Mouse (Mus musculus) forebrain, embryonic 14.5 days (tissue): ENCODE data around the gene Cyp2d11. TPM values are rescaled to one million over a fixed set of nuclear protein-coding genes. Genes with fewer than 3 reads are reported as not detected.
A peak's percentile ranks its signal among the peaks of the same experiment; 100 is the strongest.

Experiments used
- ATAC-seq: fragments of 200-750 bp; cut with Nextera tagmentation; 2 replicates; pipeline ENCODE4 v1.8.0; 2017; ENCODE audit warnings: mild to moderate bottlenecking, moderate library complexity
- DNase-seq: peaks from one replicate; pipeline ENCODE4 v3.0.0-alpha.2; 2015; ENCODE audit warnings: low spot score
- H3K27ac ChIP-seq: fragments of 300-500 bp; sonication (generic); 2 replicates; pipeline ENCODE4 v1.5.1; 2014; ENCODE audit warnings: low read depth, mild to moderate bottlenecking, control low read depth, low read length, moderate library complexity
- H3K27me3 ChIP-seq: fragments of 300-500 bp; sonication (generic); replicated peaks from 2 replicates; pipeline ENCODE4 v1.6.1; 2014; ENCODE audit warnings: low read length, control low read depth, mixed read lengths; ENCODE audit not compliant: control insufficient read depth, insufficient read depth
- H3K36me3 ChIP-seq: fragments of 300-500 bp; sonication (generic); 2 replicates; pipeline ENCODE4 v1.6.1; 2014; ENCODE audit warnings: low read length, control low read depth; ENCODE audit not compliant: control insufficient read depth, insufficient read depth
- H3K4me1 ChIP-seq: fragments of 300-500 bp; sonication (generic); 2 replicates; pipeline ENCODE4 v1.6.1; 2014; ENCODE audit warnings: antibody characterized with exemption, low read length, control low read depth; ENCODE audit not compliant: control insufficient read depth, insufficient read depth
- H3K4me2 ChIP-seq: fragments of 300-500 bp; sonication (generic); 2 replicates; pipeline ENCODE4 v1.6.1; 2014; ENCODE audit warnings: mild to moderate bottlenecking, control low read depth, low read length
- H3K4me3 ChIP-seq: fragments of 300-500 bp; sonication (generic); 2 replicates; pipeline ENCODE4 v1.5.1; 2014; ENCODE audit warnings: low read depth, low read length, control low read depth
- H3K9ac ChIP-seq: fragments of 300-500 bp; sonication (generic); 2 replicates; pipeline ENCODE4 v1.6.1; 2014; ENCODE audit warnings: mild to moderate bottlenecking, low read length, control low read depth, moderate library complexity
- H3K9me3 ChIP-seq: fragments of 300-500 bp; sonication (generic); replicated peaks from 2 replicates; pipeline ENCODE4 v1.6.1; 2016; ENCODE audit warnings: low read length, control low read depth, mixed read lengths; ENCODE audit not compliant: control insufficient read depth
- WGBS: fragments of 180-500 bp; shearing (Covaris S2); extraction: QIAGEN DNeasy Blood & Tissue Kit; methylation state at CpG from one replicate; pipeline ENCODE4 v1.1.7; 2014; 5-methylcytosine and 5-hydroxymethylcytosine counted together
- polyA plus RNA-seq: library from polyadenylated mRNA; unstranded; fragments of >200 nt; fragmentation: Nextera tagmentation; extraction: Ambion mirVana; gene quantifications from 2 replicates; pipeline ENCODE4 v1.2.1, GENCODE M21; 2014

Gene Cyp2d11
- polyA plus RNA-seq, 1 experiment from 2014 or later: not detected

DNA sequence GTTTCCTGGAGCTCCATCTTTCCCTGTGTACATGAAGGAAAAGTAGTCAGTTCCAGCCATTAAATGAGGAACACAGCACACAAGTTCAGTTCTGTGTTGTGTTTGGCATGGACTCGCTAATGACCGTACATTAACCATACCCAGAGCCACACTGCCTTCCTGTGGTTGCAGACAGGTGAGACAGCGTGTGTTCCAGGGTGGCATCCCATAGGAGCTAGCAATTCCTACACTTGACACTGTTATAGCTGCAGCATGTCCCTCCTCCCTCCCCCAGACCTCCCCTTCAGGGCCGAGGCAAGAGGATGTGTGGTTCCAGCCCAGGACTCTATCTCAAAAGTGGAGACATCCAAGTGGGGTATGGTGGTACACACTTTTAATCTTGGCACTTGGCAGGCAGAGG lies 43.5 kb downstream of the Cyp2d11 start:
- H3K4me1 ChIP-seq: peaks cover 19% of the 10 kb centered on the region
- H3K9ac ChIP-seq: no peak overlapping the region
- no peak overlapping the region for H3K4me3 ChIP-seq
- H3K27ac ChIP-seq: no peak overlapping the region
- H3K27me3 ChIP-seq: no peaks in the 10 kb centered on the region
- no peaks in the 10 kb centered on the region for H3K9me3 ChIP-seq
- WGBS: 93% methylated on average over 4 of the region's 4 CpGs
- no peak overlapping the region for H3K4me2 ChIP-seq
- ATAC-seq (no peak), DNase-seq (no peak)
- H3K36me3 ChIP-seq: peaks cover 37% of the 10 kb centered on the region

DNA sequence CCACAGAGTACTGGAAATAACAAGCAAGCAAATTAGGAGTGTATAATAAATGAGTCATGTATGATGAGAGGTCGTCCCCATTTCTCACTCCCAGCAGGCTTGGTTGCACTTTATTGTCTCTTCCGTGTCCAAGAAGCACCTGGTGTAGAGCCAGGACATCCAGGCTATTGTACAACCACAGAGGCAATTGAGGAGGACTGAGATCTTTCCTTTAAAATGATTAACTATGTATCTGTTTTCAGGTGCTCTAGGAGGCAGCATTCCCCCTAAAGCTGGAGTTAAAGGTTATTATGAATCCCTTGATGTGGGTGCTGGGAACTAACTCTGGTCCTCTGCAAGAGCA lies 44.9 kb downstream of the Cyp2d11 start:
- Histone ChIP-seq H3K27me3 (no peaks in the 10 kb centered on the region), H3K4me1 (peaks cover 16% of the 10 kb centered on the region), H3K4me2 (no peak overlapping the region), H3K9ac (no peak overlapping the region), H3K36me3 (peaks cover 37% of the 10 kb centered on the region), H3K27ac (no peak overlapping the region), H3K4me3 (no peak overlapping the region), H3K9me3 (no peaks in the 10 kb centered on the region)
- WGBS: 89% methylated on average over 2 of the region's 2 CpGs
- no peak for ATAC-seq
- no peak for DNase-seq

DNA sequence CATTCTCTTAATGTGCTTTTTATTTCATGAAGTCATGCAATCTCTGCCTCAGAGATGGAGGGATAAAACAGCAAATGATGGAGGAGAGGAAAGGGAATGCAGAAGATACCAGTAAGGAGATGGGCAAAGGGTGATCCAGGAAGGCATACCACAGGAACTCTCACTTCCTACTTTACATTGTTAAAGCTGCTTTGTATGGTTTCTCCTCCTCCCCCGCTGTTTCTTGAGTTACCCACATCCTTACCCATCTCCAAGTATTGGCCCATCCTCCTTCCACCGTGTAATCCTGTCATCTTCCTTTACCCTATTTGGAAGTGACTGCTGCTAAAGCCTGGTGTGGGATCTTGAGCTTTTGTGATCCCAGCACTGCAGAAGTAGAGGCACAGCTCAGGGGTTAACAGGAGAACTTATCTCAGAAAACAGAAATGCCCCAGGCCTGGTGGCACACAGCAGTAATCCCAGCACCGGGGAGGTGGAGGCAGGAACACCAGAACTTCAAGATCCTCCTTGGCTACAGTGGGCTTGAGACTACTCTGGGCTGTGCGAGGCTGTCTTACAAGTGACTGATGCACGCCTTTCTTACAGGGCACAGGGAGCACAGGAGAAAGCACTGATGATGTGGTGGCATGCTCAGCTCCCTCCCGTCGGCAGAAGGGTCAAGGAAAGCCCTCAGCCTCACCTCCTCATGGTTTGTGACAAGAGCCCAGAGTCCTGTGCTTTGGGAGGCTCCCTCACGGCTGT lies 45.4 kb downstream of the Cyp2d11 start:
- DNase-seq: no peak

DNA sequence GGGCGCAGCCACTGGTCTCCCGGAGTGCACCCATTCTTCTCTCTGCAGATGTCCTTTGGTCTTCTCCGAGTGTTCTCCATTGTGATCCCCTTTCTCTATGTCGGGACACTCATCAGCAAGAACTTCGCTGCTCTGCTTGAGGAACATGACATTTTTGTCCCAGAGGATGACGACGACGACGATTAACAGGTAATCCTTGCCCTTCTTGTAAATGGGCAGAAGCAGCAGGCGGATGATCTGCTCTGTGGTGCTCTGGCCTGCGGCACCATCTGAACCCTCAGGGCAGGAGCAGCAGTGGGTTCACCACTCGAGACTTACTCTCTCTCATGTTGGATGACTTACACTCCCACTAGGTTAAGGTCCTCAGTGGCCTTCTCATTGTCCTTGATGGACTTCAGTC lies 46.0 kb downstream of the Cyp2d11 start:
- Histone ChIP-seq H3K27ac (no peak overlapping the region), H3K9me3 (no peaks in the 10 kb centered on the region), H3K4me2 (no peak overlapping the region), H3K4me1 (peaks cover 10% of the 10 kb centered on the region), H3K9ac (no peak overlapping the region), H3K36me3 (peaks cover 37% of the 10 kb centered on the region), H3K4me3 (no peak overlapping the region), H3K27me3 (no peaks in the 10 kb centered on the region)
- DNase-seq: no peak
- no peak for ATAC-seq
- 92% methylated on average over 12 of the region's 12 CpGs for WGBS

More for the DNA sequence above, 45.4 kb downstream of the Cyp2d11 start:
- H3K4me2 ChIP-seq: no peak overlapping the region
- no peak overlapping the region for H3K4me3 ChIP-seq
- H3K27ac ChIP-seq: no peak overlapping the region
- H3K9me3 ChIP-seq: no peaks in the 10 kb centered on the region
- peaks cover 15% of the 10 kb centered on the region for H3K4me1 ChIP-seq
- ATAC-seq: no peak
- no peaks in the 10 kb centered on the region for H3K27me3 ChIP-seq
- peaks cover 37% of the 10 kb centered on the region for H3K36me3 ChIP-seq
- no peak overlapping the region for H3K9ac ChIP-seq
- 86% methylated on average over 8 of the region's 8 CpGs for WGBS

DNA sequence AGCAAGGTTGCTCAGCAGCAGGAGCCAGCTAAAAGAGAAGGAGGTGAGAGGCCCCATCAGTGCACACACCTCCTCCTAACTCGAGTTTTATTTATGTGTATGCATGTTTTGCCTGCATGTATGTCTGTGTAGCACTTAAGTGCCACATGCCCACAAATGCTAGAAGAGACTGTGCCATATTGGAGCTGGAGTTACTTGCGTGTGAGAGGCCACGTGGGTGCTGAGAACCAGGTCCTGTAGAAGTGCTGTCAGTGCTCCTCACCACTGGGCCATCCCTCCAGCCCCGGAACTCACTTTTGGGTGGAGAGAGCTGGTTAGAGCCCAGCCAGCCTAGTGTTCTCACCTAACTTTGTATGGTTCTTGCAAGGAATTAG lies 46.5 kb downstream of the Cyp2d11 start:
- no peak for ATAC-seq
- peaks cover 37% of the 10 kb centered on the region for H3K36me3 ChIP-seq
- H3K27ac ChIP-seq: no peak overlapping the region
- H3K4me1 ChIP-seq: peaks cover 8% of the 10 kb centered on the region
- no peaks in the 10 kb centered on the region for H3K9me3 ChIP-seq
- peak overlapping the region; percentile 49 for H3K4me3 ChIP-seq
- H3K27me3 ChIP-seq: no peaks in the 10 kb centered on the region
- WGBS: 87% methylated on average over 4 of the region's 4 CpGs
- H3K9ac ChIP-seq: no peak overlapping the region; the same call in 1 of the 2 replicates
- peak overlapping the region; percentile 89 for H3K4me2 ChIP-seq
- no peak for DNase-seq

DNA sequence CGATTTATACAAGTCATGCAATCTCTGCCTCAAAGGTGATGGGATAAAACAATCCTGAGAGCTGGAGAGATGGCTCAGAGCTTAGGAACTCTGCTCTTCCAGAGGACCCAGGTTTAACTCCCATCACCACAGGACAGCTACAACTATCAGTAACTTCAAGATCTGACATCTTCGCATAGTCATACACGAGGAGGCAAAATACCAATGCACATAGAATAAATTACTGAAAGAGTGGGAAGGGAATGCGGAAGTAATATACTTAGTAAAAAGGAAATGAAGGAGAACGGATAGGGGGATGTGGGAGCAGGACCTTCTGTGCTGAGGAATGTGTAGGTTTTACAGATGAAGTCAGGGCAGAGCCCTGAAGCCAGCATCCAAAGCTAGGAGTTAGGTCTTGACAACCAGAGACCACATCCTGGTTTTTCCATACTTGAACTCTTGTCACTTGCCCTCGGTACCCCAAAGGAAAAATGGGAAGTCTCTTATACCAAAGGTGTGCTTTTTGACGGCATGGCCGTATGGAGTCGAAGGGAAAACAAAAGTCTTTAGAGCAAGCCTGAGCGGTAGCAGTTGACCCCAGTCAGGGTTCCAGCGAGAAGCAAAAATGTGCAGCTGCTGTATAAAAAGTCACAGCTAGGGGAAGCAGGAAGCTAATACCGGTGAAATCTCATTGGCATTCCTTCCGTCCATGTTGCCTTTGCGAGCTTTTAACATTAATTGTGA lies 47.1 kb downstream of the Cyp2d11 start:
- H3K9ac ChIP-seq: peak overlapping the region; percentile 66
- peaks cover 37% of the 10 kb centered on the region for H3K36me3 ChIP-seq
- no peaks in the 10 kb centered on the region for H3K27me3 ChIP-seq
- H3K4me1 ChIP-seq: peaks cover 8% of the 10 kb centered on the region
- no peaks in the 10 kb centered on the region for H3K9me3 ChIP-seq
- H3K4me2 ChIP-seq: peak overlapping the region; percentile 89
- WGBS: 67% methylated on average over 14 of the region's 14 CpGs
- H3K4me3 ChIP-seq: peak overlapping the region; percentile 49
- H3K27ac ChIP-seq: peak overlapping the region; percentile 82; the same call in 1 of the 2 replicates
- ATAC-seq (peak; percentile 14; the same call in 1 of the 2 replicates), DNase-seq (no peak)

DNA sequence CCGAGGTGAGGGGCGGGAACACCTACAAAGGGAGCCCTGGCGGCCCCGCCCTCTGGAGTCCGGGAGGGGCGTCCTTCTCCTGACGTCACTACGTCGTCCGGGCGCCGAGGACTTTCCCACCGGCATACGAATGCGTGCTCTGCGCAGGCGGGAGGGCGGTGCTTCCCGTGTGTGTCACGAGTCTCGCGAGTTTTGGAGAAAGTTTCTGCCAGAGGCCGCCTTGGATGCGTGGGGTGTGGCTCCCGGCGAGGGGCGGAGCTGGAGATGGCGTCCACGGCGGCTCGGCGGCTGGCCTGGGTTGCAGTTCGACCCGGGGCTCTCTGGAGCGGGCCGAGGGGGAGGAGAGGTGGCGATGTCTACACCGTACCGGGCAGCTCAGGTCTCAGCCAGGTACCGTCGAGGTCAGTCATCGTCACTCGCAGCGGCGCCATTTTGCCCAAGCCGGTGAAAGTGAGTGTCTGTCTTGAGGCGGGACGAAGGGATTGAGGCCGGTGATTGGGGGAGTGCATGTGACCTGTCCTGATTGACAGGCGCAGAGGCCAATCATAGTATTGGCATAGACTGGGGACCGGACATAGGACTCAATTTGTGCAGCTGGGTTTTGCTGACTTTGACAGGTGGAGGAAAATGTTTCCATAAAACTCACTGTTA lies 47.9 kb downstream of the Cyp2d11 start:
- DNase-seq (peak; percentile 99), ATAC-seq (peak; percentile 98)
- peaks cover 2% of the 10 kb centered on the region for H3K27me3 ChIP-seq
- peak overlapping the region; percentile 89 for H3K4me2 ChIP-seq
- H3K27ac ChIP-seq: peak overlapping the region; percentile 82
- H3K4me1 ChIP-seq: peaks cover 11% of the 10 kb centered on the region
- 1% methylated on average over 51 of the region's 51 CpGs for WGBS
- peaks cover 34% of the 10 kb centered on the region for H3K36me3 ChIP-seq
- peak overlapping the region; percentile 66 for H3K9ac ChIP-seq
- H3K9me3 ChIP-seq: no peaks in the 10 kb centered on the region
- H3K4me3 ChIP-seq: peak overlapping the region; percentile 49

DNA sequence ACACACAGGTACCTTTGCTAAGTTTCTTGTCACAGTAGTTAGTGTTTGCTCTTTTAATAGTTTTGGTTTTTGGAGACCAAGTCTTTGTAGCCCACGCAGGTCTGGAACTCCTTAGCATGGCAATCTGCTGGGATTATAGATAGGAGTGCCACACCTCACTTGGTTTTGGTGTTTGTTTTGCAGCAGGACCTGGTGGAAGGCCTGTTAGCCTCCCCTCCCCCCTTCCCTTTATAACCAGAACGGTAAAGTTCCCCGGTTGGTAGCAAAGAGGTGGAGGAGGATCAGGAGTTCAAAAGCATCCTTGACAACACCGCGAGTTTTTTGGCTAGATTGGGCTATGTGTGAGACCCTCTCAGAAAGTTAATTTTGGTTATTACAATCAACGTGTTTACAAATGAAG lies 48.9 kb downstream of the Cyp2d11 start:
- 89% methylated on average over 6 of the region's 6 CpGs for WGBS
- DNase-seq: no peak

More for the DNA sequence above, 48.9 kb downstream of the Cyp2d11 start:
- ATAC-seq: no peak
- H3K36me3 ChIP-seq: peaks cover 24% of the 10 kb centered on the region
- no peak overlapping the region for H3K4me2 ChIP-seq
- no peak overlapping the region for H3K4me3 ChIP-seq
- peaks cover 11% of the 10 kb centered on the region for H3K4me1 ChIP-seq
- no peak overlapping the region for H3K27ac ChIP-seq
- no peaks in the 10 kb centered on the region for H3K9me3 ChIP-seq
- peaks cover 12% of the 10 kb centered on the region for H3K27me3 ChIP-seq
- no peak overlapping the region for H3K9ac ChIP-seq
